Mouse (Mus musculus): ENCODE measurements around the gene Zfp536. TPM values are rescaled to one million over a fixed set of nuclear protein-coding genes. Genes with fewer than 3 reads are reported as not detected.

The Zfp536 gene
- polyA plus RNA-seq, 1 experiment: not detected

GRCm38 (mm10) chr7:37689561-37690305 is 83.7 kb downstream of the Zfp536 start:
- Histone ChIP-seq H3K9me3 (replicated peaks; ENCODE audit: control insufficient read depth, insufficient read depth, low read length, poor library complexity, severe bottlenecking) (no peaks in the 10 kb centered on the region), H3K27ac (ENCODE audit: insufficient read depth, low read length) (no peak overlapping the region), H3K27me3 (ENCODE audit: control insufficient read depth, insufficient read depth, low read length, poor library complexity, severe bottlenecking) (no peaks in the 10 kb centered on the region), H3K36me3 (ENCODE audit: control insufficient read depth, insufficient read depth, low read length, poor library complexity, severe bottlenecking) (no peaks in the 10 kb centered on the region), H3K9ac (ENCODE audit: low read depth, poor library complexity, severe bottlenecking) (no peak overlapping the region), H3K4me3 (ENCODE audit: low read depth, low read length) (no peak overlapping the region), H3K4me1 (ENCODE audit: control insufficient read depth, insufficient read depth, low read length) (no peaks in the 10 kb centered on the region)
- TF ChIP-seq EP300 (IDR thresholded peaks at IDR 0.05; ENCODE audit: insufficient read depth, low read depth, low read length) (no peak), POLR2A (IDR thresholded peaks at IDR 0.05; ENCODE audit: insufficient read depth, low read length) (no peak), CTCF (IDR thresholded peaks at IDR 0.05; ENCODE audit: low read depth, low read length) (no peak)

- H3K27ac ChIP-seq (ENCODE audit: insufficient read depth, low read length): no peak overlapping the region
- H3K4me3 ChIP-seq (ENCODE audit: low read depth, low read length): no peak overlapping the region
- H3K4me1 ChIP-seq (ENCODE audit: control insufficient read depth, insufficient read depth, low read length): no peaks in the 10 kb centered on the region
- TF ChIP-seq POLR2A (IDR thresholded peaks at IDR 0.05; ENCODE audit: insufficient read depth, low read length): no peak
- no peak for TF ChIP-seq CTCF (IDR thresholded peaks at IDR 0.05; ENCODE audit: low read depth, low read length)
- TF ChIP-seq EP300 (IDR thresholded peaks at IDR 0.05; ENCODE audit: insufficient read depth, low read depth, low read length): no peak
- H3K27me3 ChIP-seq (ENCODE audit: control insufficient read depth, insufficient read depth, low read length, poor library complexity, severe bottlenecking): no peaks in the 10 kb centered on the region
- H3K9ac ChIP-seq (ENCODE audit: low read depth, poor library complexity, severe bottlenecking): no peak overlapping the region
- H3K9me3 ChIP-seq (replicated peaks; ENCODE audit: control insufficient read depth, insufficient read depth, low read length, poor library complexity, severe bottlenecking): no peaks in the 10 kb centered on the region
- no peaks in the 10 kb centered on the region for H3K36me3 ChIP-seq (ENCODE audit: control insufficient read depth, insufficient read depth, low read length, poor library complexity, severe bottlenecking)
These were observed 84.3 kb downstream of the Zfp536 start for GRCm38 (mm10) chr7:37689107-37689511.

- Histone ChIP-seq H3K9me3 (replicated peaks; ENCODE audit: control insufficient read depth, insufficient read depth, low read length, poor library complexity, severe bottlenecking) (no peaks in the 10 kb centered on the region), H3K27ac (ENCODE audit: insufficient read depth, low read length) (no peak overlapping the region), H3K27me3 (ENCODE audit: control insufficient read depth, insufficient read depth, low read length, poor library complexity, severe bottlenecking) (no peaks in the 10 kb centered on the region), H3K4me1 (ENCODE audit: control insufficient read depth, insufficient read depth, low read length) (no peaks in the 10 kb centered on the region), H3K36me3 (ENCODE audit: control insufficient read depth, insufficient read depth, low read length, poor library complexity, severe bottlenecking) (no peaks in the 10 kb centered on the region), H3K4me3 (ENCODE audit: low read depth, low read length) (no peak overlapping the region), H3K9ac (ENCODE audit: low read depth, poor library complexity, severe bottlenecking) (no peak overlapping the region)
- TF ChIP-seq POLR2A (IDR thresholded peaks at IDR 0.05; ENCODE audit: insufficient read depth, low read length): no peak
- no peak for TF ChIP-seq CTCF (IDR thresholded peaks at IDR 0.05; ENCODE audit: low read depth, low read length)
- TF ChIP-seq EP300 (IDR thresholded peaks at IDR 0.05; ENCODE audit: insufficient read depth, low read depth, low read length): no peak
These were observed 87.1 kb downstream of the Zfp536 start for GRCm38 (mm10) chr7:37686366-37686765.

GRCm38 (mm10) chr7:37685247-37685646 is 88.2 kb downstream of the Zfp536 start:
- Histone ChIP-seq H3K4me1 (ENCODE audit: control insufficient read depth, insufficient read depth, low read length) (no peaks in the 10 kb centered on the region), H3K9me3 (replicated peaks; ENCODE audit: control insufficient read depth, insufficient read depth, low read length, poor library complexity, severe bottlenecking) (no peaks in the 10 kb centered on the region), H3K4me3 (ENCODE audit: low read depth, low read length) (no peak overlapping the region), H3K27ac (ENCODE audit: insufficient read depth, low read length) (no peak overlapping the region), H3K36me3 (ENCODE audit: control insufficient read depth, insufficient read depth, low read length, poor library complexity, severe bottlenecking) (no peaks in the 10 kb centered on the region), H3K27me3 (ENCODE audit: control insufficient read depth, insufficient read depth, low read length, poor library complexity, severe bottlenecking) (no peaks in the 10 kb centered on the region), H3K9ac (ENCODE audit: low read depth, poor library complexity, severe bottlenecking) (no peak overlapping the region)
- TF ChIP-seq EP300 (IDR thresholded peaks at IDR 0.05; ENCODE audit: insufficient read depth, low read depth, low read length): no peak
- no peak for TF ChIP-seq CTCF (IDR thresholded peaks at IDR 0.05; ENCODE audit: low read depth, low read length)
- no peak for TF ChIP-seq POLR2A (IDR thresholded peaks at IDR 0.05; ENCODE audit: insufficient read depth, low read length)

GRCm38 (mm10) chr7:37681335-37681734 is 92.1 kb downstream of the Zfp536 start:
- Histone ChIP-seq H3K27me3 (ENCODE audit: control insufficient read depth, insufficient read depth, low read length, poor library complexity, severe bottlenecking) (no peaks in the 10 kb centered on the region), H3K36me3 (ENCODE audit: control insufficient read depth, insufficient read depth, low read length, poor library complexity, severe bottlenecking) (no peaks in the 10 kb centered on the region), H3K9me3 (replicated peaks; ENCODE audit: control insufficient read depth, insufficient read depth, low read length, poor library complexity, severe bottlenecking) (no peaks in the 10 kb centered on the region), H3K4me1 (ENCODE audit: control insufficient read depth, insufficient read depth, low read length) (no peaks in the 10 kb centered on the region), H3K9ac (ENCODE audit: low read depth, poor library complexity, severe bottlenecking) (no peak overlapping the region), H3K27ac (ENCODE audit: insufficient read depth, low read length) (no peak overlapping the region), H3K4me3 (ENCODE audit: low read depth, low read length) (no peak overlapping the region)
- TF ChIP-seq EP300 (IDR thresholded peaks at IDR 0.05; ENCODE audit: insufficient read depth, low read depth, low read length) (no peak), POLR2A (IDR thresholded peaks at IDR 0.05; ENCODE audit: insufficient read depth, low read length) (no peak)

GRCm38 (mm10) chr7:37663676-37664365 is 109.6 kb downstream of the Zfp536 start:
- H3K9ac ChIP-seq (ENCODE audit: low read depth, poor library complexity, severe bottlenecking): no peak overlapping the region
- H3K27me3 ChIP-seq (ENCODE audit: control insufficient read depth, insufficient read depth, low read length, poor library complexity, severe bottlenecking): no peaks in the 10 kb centered on the region
- H3K4me1 ChIP-seq (ENCODE audit: control insufficient read depth, insufficient read depth, low read length): no peaks in the 10 kb centered on the region
- H3K4me3 ChIP-seq (ENCODE audit: low read depth, low read length): no peak overlapping the region
- no peaks in the 10 kb centered on the region; the same call in 1 of the 2 replicates for H3K9me3 ChIP-seq (replicated peaks; ENCODE audit: control insufficient read depth, insufficient read depth, low read length, poor library complexity, severe bottlenecking)
- TF ChIP-seq CTCF (IDR thresholded peaks at IDR 0.05; ENCODE audit: low read depth, low read length) (no peak), POLR2A (IDR thresholded peaks at IDR 0.05; ENCODE audit: insufficient read depth, low read length) (no peak), EP300 (IDR thresholded peaks at IDR 0.05; ENCODE audit: insufficient read depth, low read depth, low read length) (no peak)
- H3K36me3 ChIP-seq (ENCODE audit: control insufficient read depth, insufficient read depth, low read length, poor library complexity, severe bottlenecking): no peaks in the 10 kb centered on the region
- no peak overlapping the region for H3K27ac ChIP-seq (ENCODE audit: insufficient read depth, low read length)
